Mouse (Mus musculus) stomach, postnatal 0 days (tissue): Measurements from ENCODE around the gene Zfp865. TPM values are rescaled to one million over a fixed set of nuclear protein-coding genes. Genes with fewer than 3 reads are reported as not detected.

Experiments used
- ATAC-seq: fragments of 200-750 bp; cut with Nextera tagmentation; 2 replicates; pipeline ENCODE4 v1.8.0; 2017; ENCODE audit not compliant: low FRiP score, low TSS enrichment
- DNase-seq: peaks from one replicate; pipeline ENCODE4 v3.0.0-alpha.2; 2016; ENCODE audit warnings: low spot score
- H3K27ac ChIP-seq: fragments of 300-500 bp; sonication (generic); replicated peaks from 2 replicates; pipeline ENCODE4 v1.5.1; 2014; ENCODE audit warnings: mild to moderate bottlenecking, control low read depth
- H3K27me3 ChIP-seq: fragments of 300-500 bp; sonication (generic); 2 replicates; pipeline ENCODE4 v1.6.1; 2014; ENCODE audit warnings: low read length; ENCODE audit not compliant: control insufficient read depth, insufficient read depth
- H3K36me3 ChIP-seq: fragments of 300-500 bp; sonication (generic); 2 replicates; pipeline ENCODE4 v1.6.1; 2014; ENCODE audit warnings: low read length, mixed read lengths; ENCODE audit not compliant: control insufficient read depth, insufficient read depth
- H3K4me1 ChIP-seq: fragments of 300-500 bp; sonication (generic); replicated peaks from 2 replicates; pipeline ENCODE4 v1.6.1; 2014; ENCODE audit warnings: antibody characterized with exemption; ENCODE audit not compliant: control insufficient read depth, insufficient read depth
- H3K4me2 ChIP-seq: fragments of 300-500 bp; sonication (generic); replicated peaks from 2 replicates; pipeline ENCODE4 v1.6.1; 2014; ENCODE audit warnings: low read depth, mild to moderate bottlenecking, control low read depth, moderate library complexity
- H3K4me3 ChIP-seq: fragments of 300-500 bp; sonication (generic); 2 replicates; pipeline ENCODE4 v1.5.1; 2014; ENCODE audit warnings: low read depth, low read length, control low read depth
- H3K9ac ChIP-seq: fragments of 300-500 bp; sonication (generic); 2 replicates; pipeline ENCODE4 v1.6.1; 2014; ENCODE audit warnings: mild to moderate bottlenecking, low read length, control low read depth, mixed read lengths
- H3K9me3 ChIP-seq: fragments of 300-500 bp; sonication (generic); 2 replicates; pipeline ENCODE4 v1.6.1; 2016; ENCODE audit warnings: low read length; ENCODE audit not compliant: control insufficient read depth
- CTCF ChIP-seq: IDR thresholded peaks from 2 replicates; pipeline ENCODE4 v1.5.1; 2016; ENCODE audit warnings: antibody characterized with exemption, low read depth, mild to moderate bottlenecking, moderate library complexity
- EP300 ChIP-seq: optimal IDR thresholded peaks from 2 replicates; pipeline ENCODE3; 2016; ENCODE audit warnings: antibody characterized with exemption
- WGBS: fragments of 180-500 bp; shearing (Covaris S2); extraction: QIAGEN DNeasy Blood & Tissue Kit; methylation state at CpG from one replicate; pipeline ENCODE4 v1.1.7; 2014; 5-methylcytosine and 5-hydroxymethylcytosine counted together
- polyA plus RNA-seq: library from polyadenylated mRNA; unstranded; fragments of >200 nt; fragmentation: Nextera tagmentation; extraction: Ambion mirVana; gene quantifications from 2 replicates; pipeline ENCODE4 v1.2.1, GENCODE M21; 2015

Zfp865 gene
- 2.2 and 2.3 TPM in 2 replicates for polyA plus RNA-seq

DNA sequence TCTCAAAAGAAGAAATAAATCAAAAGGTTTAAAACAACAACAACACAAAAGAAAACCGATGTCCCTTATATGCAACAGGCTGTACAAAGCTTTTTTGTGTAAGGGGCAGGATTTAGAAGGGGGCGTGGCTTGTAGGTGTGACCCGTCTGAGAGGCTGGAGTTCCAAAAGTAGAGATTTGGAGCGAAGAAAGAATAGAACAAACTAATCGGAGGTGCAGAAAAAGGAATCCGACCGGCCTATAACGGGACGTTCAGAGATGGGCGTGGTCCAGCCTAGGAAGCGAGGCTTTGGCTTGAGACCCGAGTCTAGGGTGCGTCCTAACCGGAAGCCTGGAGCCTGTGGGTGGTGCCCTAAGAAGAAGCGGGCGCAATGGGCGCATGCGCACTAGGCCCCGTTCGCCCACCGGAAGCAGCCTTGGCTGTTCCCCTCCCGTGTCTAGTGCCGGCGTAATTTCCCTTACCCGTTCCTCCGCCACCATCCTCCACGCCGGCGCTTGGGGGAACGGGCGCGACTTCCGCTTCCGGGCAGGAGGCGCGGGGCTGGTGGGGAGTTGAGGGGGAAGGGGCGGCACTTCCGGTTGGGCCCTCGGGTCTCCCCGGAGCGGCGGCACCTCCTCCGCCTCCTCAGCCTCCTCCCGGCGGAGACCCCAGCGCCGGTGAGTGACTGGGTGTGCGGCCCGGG, at the start of gene Zfp865, which contains the start of gene Ccdc106:
Gene Zfp865, plus strand, starts transcription at position 377 of the 682 bp plus-strand sequence.
Gene Ccdc106, plus strand, starts transcription at position 554 of the 682 bp plus-strand sequence.
- Histone ChIP-seq H3K4me3 (peak within 1 kb of the TSS; percentile 91), H3K4me2 (peak within 1 kb of the TSS; percentile 74), H3K27ac (peak within 1 kb of the TSS; percentile 97), H3K4me1 (peaks cover 3% of the 10 kb centered on the region; the same call in 1 of the 2 replicates), H3K9ac (peak within 1 kb of the TSS; percentile 98), H3K36me3 (peaks cover 5% of the 10 kb centered on the region), H3K9me3 (no peaks in the 10 kb centered on the region), H3K27me3 (no peaks in the 10 kb centered on the region)
- ATAC-seq = peak; percentile 91
- under 1% methylated on average over 45 of the region's 49 CpGs for WGBS
- peak; percentile 14; the same call in 1 of the 2 replicates for TF ChIP-seq CTCF
- no peak for TF ChIP-seq EP300
- DNase-seq = peak; percentile 99

DNA sequence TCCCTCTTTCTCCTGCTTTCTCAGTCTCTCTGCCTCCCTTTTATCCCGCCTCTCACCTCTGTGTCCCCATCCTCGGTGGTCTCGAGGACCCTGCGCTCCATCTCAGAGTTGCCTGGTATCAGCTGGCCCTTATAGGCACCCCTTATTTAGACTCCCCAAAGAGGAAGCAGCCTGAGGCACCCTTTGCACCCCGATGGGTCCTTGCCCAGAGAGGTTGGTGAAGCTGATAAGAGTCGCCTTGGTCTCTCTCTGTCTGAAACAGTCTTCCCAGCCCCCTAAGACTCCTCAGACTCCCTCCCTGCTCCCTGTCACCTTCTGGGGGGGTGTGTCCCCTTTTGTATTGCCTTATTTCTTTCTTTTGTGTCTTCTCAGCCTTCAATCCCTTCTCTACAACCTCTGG, 49.1 kb upstream of the Zfp865 start, which contains the start of gene Sbk3:
Gene Sbk3, minus strand, starts transcription at position 101 of the 400 bp plus-strand sequence.
- Histone ChIP-seq H3K4me2 (no peak within 1 kb of the TSS), H3K27ac (no peak within 1 kb of the TSS), H3K27me3 (no peaks in the 10 kb centered on the region), H3K4me3 (no peak within 1 kb of the TSS), H3K4me1 (no peaks in the 10 kb centered on the region), H3K9me3 (no peaks in the 10 kb centered on the region), H3K36me3 (no peaks in the 10 kb centered on the region), H3K9ac (no peak within 1 kb of the TSS)
- ATAC-seq (no peak), DNase-seq (no peak)
- WGBS = 38% methylated on average over 6 of the region's 6 CpGs
- TF ChIP-seq EP300 = no peak
- no peak for TF ChIP-seq CTCF

DNA sequence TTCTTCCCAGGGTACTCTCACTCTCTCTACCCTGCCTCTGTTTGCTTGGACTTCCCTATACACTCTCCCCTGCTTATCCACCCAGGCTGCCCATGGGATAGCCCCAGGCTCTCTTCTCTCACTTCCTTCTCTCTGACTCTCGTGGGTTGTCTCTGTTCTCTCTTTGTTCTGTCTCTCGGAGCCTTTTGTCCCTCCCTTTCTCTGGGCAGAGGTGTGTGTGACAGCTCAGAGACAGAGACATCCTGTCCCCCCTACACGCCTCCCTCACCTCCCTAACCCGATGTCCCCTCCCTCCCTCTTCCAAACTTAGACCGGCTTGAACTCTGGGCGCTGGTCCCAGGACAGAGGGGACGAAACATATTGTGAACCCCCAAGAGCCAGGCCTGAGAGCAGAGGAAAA, 48.5 kb upstream of the Zfp865 start:
- Histone ChIP-seq H3K9ac (no peak overlapping the region), H3K4me1 (no peaks in the 10 kb centered on the region), H3K27ac (no peak overlapping the region), H3K4me3 (no peak overlapping the region), H3K9me3 (no peaks in the 10 kb centered on the region), H3K27me3 (no peaks in the 10 kb centered on the region), H3K4me2 (no peak overlapping the region), H3K36me3 (no peaks in the 10 kb centered on the region)
- TF ChIP-seq EP300 = no peak
- no peak for TF ChIP-seq CTCF
- WGBS = 25% methylated on average over 7 of the region's 7 CpGs
- DNase-seq (no peak), ATAC-seq (no peak)

DNA sequence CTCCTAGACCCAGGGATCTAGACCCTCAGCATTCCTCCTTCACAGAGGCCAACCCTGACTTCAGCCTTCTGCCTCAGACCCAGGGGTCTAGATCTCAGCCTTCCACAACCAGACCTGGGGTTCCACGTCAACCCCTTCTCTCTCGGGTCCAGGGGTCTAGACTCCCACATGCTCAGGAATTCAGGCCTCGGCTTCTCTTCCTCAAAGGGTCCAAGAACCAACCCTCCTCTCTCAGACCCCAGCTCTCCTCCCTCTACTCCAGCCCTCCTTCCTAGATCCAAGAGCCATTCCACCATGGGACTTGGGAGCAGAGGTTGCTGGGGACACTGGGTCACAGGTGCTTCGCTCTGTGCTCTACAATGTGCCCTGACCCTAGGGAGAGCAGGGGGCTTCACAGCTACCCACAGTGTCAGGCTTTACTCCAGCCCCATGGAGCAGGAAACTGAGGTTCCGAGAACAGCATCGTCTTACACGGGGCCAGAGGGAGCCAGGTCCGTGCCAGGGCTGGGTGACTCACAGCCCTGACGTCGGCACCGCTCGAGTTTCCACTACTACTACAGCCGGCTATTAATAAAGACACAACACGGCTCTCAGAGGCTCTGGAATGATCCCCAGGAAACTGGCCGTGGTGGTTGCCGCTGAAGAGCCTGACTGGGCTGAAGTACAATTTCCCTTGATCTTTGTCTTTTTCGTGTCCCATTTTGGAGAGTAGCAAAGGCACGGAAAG, 47.7 kb upstream of the Zfp865 start:
- no peak overlapping the region for H3K9ac ChIP-seq
- no peak overlapping the region for H3K27ac ChIP-seq
- H3K4me1 ChIP-seq = no peaks in the 10 kb centered on the region
- DNase-seq (peak; percentile 32), ATAC-seq (peak; percentile 65; the same call in 1 of the 2 replicates)
- H3K27me3 ChIP-seq = no peaks in the 10 kb centered on the region
- H3K9me3 ChIP-seq = no peaks in the 10 kb centered on the region
- no peaks in the 10 kb centered on the region for H3K36me3 ChIP-seq
- H3K4me3 ChIP-seq = no peak overlapping the region
- H3K4me2 ChIP-seq = no peak overlapping the region
- 63% methylated on average over 18 of the region's 18 CpGs for WGBS
- TF ChIP-seq CTCF (no peak), EP300 (no peak)

DNA sequence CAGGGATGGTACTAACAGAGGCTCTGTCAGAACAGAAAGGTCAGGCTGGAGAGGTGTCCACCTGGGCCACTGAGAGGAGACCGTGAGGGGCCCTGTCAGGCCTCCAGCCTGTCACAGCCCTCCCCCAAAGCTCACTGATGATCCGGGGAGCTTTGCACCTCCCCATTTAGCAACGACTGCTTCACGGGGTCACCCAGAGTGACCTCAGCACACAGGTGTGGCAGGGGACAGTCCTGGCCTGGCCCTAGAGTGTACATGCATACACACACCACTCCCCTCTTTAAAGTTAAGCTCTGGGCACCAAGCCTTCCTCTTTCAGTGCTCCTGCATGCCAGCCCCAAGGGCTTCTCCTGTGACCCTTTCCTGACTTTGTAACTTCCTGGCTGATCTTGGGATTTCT, 44.7 kb upstream of the Zfp865 start:
- H3K27me3 ChIP-seq = no peaks in the 10 kb centered on the region
- TF ChIP-seq CTCF (no peak), EP300 (no peak)
- H3K4me1 ChIP-seq = no peaks in the 10 kb centered on the region
- no peak for DNase-seq
- 0 out of 2 replicates have a peak, but pooled peaks have one; percentile 46 for ATAC-seq
- no peak overlapping the region for H3K4me3 ChIP-seq
- H3K9ac ChIP-seq = no peak overlapping the region
- 47% methylated on average over 4 of the region's 4 CpGs for WGBS
- no peak overlapping the region for H3K27ac ChIP-seq
- no peaks in the 10 kb centered on the region for H3K9me3 ChIP-seq
- H3K4me2 ChIP-seq = no peak overlapping the region
- no peaks in the 10 kb centered on the region for H3K36me3 ChIP-seq
